Mouse (Mus musculus): ENCODE measurements at regions not wholly inside any gene's neighbourhood (a gene's known extent, or its start where the extent isn't known, plus 50 kb on each side); places are given as distances from the start of the nearest gene placed in this dataset.
A peak's percentile ranks its signal among the peaks of the same experiment; 100 is the strongest.

DNA sequence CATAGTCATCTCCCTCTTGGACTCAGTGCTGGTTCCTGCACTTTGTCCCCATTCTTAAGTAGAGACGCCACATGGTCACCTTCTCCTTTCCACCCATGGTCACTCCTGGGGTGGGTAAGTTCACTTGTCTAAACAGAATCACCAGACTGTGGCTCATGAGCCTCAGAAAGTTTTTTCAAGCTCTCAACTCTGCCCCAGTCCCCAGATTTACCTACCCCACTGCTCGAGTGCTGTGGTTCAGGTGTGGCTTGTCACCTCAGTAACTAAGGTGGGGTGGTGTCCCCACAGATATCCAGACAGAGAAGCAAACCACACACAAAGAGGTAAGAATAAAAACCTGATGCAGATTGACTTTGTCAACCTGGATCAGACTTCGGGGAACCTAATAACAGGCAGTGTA, 87.6 kb downstream of the Rpl10-ps3 start:
- DNase-seq (ENCODE audit: low read depth): no peak

DNA sequence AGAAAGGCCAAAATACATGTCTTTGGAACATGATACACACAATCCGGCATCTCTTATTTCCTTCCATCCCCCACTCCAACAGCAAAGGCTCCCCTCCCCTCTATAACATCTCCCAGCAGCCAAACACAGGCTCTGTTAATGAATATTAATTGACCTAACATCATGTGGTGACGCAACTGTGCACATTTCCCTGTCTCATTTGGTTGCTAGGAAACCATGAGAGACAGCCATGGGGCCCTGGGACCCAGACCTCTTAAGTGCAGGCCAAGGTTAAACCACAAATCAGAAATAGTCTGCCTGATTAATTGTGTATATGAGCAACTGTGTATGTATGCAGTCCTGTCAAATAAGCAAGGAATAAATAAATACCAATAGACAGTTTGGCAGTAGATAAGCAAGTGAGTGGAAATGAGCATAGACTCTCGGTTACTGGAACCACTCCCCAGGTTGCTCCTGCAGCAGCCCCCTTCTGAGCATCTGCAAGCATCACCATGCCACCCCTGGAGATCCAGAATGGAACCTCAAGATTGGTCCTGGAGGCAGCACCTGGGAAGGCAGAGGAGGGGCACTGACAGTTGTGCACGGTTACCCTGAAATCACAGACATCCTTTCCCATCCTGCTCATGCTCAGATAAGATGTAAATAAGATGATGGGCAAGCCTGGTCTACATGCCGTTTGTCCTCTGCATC, 99.6 kb downstream of the Rpl10-ps3 start:
- no peak for DNase-seq (ENCODE audit: low read depth)

DNA sequence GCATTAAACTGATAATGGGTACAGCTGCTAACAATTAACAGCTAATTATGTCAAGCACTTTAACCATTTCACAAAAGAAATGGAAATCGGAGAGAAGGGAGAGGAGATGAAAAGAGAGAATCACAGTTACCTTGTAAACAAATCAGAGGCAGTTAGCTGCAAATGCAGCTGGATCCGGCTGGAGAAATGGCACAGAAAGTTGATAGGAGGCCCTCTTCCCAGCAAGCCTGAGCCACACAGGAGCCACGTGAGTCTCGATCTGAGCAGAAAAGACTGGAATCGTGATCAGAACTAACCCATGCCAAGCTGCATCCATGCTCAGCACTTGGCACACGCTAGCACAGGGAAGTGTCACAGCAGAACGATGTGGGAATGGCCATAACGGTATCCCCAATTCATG, 103.8 kb downstream of the Rpl10-ps3 start:
- DNase-seq (ENCODE audit: low read depth): no peak

DNA sequence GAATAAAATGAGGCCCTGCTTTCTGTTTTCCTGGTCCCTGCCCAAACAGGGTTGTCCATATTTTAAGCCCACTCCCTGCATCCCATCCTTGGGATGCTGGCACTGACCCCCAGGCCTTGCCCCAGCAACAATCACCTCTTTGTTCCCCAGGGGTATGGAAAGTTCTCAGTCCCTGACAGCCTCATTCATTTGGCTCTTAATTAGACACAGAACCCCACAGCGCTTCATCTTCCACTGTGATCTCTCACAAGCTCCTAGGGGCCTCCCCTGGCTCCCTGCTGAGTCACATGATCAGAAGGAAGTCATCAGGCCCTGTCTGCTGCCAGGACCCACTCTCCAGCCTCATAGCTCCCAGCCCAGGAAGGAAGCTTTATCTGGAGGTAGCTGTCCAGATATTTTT, 108.9 kb downstream of the Rpl10-ps3 start:
- DNase-seq (ENCODE audit: low read depth): no peak

DNA sequence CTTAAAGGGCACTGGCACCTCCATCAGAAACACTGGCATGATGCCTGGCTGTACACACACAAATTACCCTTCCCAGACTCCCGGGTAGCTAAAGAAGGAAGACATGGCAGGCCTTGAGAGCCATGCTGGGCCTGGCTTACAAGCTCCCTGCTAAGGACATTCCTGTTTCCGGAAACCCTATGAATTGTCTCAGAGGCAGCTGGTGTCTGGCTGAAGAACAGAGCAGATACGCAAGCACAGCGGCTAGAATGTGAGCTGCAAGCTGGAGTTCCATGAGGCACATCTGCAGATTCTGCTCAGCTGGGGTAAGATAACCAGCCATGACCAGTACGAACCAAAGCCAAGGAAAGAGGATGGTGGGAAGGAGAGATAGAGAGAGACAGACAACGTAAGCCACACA, 110.1 kb downstream of the Rpl10-ps3 start:
- no peak for DNase-seq (ENCODE audit: low read depth)

DNA sequence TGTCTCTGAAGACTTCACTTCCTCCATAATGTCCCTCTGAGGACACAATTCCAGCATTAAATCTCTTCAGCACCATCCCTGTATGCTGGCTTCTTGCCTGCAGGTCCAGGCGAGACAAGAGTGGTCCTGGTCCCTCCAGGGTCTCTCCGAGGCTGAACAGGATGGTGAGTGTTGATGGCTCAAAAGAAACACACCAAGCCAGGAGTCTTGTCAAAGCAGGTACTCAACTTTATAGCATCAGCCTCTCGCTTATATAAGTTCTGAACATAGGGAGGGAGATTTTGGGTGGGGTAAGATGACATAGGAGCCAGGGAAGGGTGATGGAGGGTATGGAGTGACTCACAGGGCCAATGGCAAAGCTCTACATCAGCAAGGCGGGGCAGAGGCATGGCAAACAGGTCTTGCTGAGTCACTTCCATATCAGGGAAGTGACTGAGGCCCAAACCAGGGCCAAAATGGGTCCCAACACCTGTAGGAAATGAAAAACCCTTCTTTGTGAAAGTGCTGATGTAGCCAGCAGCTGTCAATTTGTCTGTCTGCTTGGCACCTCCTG, 111.7 kb downstream of the Rpl10-ps3 start:
- DNase-seq (ENCODE audit: low read depth): peak; percentile 20

DNA sequence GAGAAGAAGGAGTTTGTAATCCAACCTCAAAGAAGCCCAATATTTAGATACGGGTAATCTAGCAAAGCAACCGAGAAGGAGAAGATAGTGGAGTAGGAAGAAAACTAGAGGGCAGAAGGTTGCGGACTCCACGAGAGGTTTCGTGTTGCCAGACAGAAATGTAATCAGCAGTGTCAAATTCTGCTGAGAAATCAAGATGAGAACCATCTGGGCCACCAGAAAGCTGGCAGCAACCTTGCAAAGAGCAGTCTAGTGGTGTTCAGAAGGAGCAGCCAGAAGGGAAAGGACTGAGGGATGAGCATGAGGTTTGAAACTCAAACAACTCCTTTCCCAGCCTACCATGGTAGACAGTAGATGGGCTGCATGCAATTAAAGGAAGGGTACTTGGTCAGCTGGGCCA, 134.3 kb downstream of the Rpl10-ps3 start:
- DNase-seq (ENCODE audit: low read depth): no peak

DNA sequence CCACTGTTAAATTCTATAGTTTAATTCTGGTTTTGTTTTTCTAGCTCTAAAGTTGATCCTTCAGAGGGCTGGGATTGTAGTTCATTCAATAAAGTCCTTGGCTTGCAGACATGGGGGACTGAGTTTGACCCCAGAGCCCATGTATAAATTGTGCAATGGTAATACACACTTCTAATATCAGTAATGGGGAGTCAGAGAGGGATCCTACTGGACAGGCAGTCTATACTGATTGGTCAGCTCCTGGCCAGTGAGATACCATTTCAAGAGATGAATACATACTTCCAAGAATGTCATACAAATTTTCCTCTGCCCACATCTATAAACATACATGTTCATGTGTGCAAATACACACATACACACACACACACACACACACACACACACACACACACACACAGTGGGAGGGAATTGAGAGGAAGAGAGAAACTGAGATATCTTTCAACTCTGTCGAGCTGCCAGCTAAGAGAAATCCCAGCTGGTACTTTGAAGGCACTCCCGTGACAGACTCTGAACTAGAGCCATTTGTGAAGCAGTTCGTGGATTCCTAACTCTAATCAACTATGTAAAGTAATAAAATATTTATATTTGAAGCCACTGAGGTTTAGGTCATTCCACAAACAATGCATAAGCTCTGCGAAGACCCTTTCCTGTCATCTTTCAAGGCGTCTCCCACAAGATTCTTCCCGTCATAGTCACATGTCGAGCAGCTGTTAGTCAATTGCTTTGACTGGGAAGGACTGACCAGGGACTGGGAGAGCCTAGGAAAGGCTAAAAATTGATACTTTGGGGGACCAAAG, 145.1 kb downstream of the Rpl10-ps3 start:
- DNase-seq (ENCODE audit: low read depth): no peak

DNA sequence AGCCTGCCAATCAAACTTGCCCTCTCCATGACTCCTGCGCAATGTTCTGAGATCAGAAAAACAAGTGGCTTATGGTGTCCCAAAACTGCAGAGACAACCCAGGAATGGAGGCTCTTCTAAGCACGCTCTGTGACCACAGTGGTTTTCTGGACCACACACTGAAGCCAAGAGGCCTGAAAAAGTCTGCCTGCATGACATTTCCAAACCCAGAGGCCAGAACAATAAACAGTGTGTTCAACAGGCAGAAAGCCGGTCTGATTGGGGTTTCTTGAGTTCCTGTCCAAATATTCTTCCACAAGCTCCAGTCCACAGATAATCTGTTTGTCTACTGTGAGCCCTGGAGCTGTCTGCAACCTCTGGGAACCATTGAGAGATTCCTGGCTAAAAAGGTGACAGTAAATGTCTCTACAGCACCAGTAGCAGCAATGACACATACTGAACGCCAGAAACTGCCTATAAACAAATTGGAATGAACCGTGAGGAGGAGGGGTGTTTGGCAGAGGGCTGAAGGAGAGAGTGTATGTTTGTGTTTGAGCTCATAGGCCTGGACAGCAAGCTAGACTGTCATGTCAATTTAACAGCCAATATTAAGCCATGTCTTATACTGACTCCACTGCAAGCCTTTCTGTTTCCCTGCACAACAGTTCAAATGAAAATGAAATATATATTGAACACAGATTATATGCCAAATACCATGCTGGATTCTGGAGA, 152.2 kb downstream of the Rpl10-ps3 start:
- DNase-seq (ENCODE audit: low read depth): no peak

DNA sequence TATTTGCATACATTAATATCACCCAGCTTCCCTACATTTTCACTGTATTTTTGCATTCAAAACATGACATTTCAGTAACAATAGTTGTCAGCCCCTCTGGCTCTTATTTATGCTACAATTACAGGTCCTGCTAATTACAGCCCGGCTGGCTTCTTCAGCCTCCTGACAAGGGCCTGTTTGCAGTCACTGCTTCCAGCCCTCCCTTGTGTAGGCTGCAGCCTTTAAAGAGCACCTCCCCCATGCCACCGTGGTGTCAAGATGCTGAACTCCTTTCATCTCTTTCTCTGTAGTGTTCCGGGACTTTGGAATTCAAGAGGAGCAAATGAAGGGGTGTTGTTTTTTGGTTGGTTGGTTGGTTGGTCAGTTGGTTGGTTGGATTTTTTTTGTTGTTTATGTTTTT, 153.6 kb downstream of the Rpl10-ps3 start:
- no peak for DNase-seq (ENCODE audit: low read depth)

DNA sequence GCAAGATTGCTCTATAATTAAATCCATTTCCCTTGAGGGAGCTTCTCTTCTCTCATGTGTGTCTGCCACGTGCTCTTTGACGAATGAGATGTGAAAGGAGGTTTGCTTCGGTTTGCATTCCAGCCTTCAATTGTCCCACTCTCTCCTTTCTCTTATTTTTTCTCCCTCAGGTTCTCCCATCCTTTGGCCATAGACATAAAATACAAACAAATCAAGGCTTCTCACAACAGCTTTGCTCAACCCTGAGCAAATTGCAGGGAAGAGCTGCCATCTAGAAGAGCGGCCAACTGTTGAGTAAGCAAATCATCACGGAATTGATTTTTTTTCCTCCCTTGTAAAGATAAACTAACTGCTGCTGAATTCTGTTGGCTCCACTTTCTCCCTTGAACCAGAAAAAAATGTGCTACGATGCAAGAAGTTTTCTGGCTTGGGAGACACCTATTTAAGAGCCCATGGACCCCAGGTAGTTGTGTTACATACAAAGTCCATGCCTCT, 156.1 kb downstream of the Rpl10-ps3 start:
- DNase-seq (ENCODE audit: low read depth): no peak

DNA sequence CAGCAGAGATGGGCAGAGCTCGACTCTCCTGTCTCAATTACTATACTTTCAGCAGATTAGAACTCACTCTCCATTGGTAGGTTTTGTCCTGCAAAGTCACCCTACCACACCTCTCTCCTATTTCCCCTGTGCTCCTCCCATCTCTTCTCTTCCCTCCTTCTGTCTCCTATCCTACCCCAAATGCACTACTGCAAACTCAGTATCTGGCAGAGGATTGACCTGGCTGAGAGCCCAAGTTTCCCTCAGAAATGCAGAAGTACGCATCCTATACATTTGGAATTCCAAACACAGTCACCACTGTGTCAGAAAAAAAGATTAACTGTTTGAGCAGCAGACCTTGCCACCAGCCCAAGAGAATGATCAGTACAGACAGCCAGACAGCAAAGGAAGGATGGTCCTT, 163.4 kb downstream of the Rpl10-ps3 start:
- DNase-seq (ENCODE audit: low read depth): no peak

DNA sequence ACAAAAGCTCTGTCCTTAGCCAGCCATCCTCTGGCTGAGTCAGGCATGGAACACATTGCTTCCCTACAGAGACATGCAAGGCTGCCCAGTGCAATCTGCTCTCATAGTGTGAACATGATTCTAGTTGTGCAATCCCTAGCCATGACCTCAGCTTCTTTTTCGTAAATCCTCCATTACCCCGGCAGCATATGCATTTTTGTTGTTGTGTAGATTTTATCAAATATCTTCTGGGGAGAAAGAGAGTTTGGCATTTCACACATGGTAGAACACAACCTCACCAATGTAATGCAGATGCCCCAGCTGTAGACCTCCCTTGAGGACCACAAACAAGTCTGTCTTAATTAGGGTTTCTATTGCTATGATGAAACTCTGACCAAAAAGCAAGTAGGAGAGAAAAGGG, 168.6 kb downstream of the Rpl10-ps3 start:
- no peak for DNase-seq (ENCODE audit: low read depth)

DNA sequence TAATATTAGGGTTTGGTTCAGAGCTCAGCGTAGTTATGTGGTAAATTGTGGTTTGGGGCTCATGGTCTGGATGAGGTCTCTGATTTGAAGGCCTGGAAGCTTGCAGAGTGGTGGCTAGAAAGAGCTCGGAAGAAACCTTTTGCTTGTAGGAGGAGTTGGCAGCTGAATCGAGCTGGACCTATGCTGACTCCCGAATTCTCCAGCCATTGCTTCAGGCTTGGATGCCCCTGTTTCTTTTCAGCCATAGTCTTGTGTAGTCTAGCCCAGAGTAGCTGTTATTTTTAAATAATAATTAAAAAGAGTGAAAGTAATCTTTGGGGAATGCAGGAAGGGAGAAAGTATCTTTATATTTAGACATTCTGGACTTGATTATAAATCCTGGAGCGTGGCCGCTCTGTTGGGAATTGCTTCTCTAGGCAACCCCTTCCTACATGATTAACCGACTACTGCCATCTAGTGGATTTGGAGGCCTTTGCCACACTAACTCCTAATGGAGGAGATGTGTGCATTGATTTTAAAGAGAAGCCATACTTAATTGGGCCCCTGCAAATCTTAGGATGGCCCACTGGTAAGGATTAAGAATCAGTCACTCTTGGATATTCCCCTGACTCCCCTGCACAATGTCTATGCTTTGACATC, 172.8 kb downstream of the Rpl10-ps3 start:
- DNase-seq (ENCODE audit: low read depth): peak; percentile 43

DNA sequence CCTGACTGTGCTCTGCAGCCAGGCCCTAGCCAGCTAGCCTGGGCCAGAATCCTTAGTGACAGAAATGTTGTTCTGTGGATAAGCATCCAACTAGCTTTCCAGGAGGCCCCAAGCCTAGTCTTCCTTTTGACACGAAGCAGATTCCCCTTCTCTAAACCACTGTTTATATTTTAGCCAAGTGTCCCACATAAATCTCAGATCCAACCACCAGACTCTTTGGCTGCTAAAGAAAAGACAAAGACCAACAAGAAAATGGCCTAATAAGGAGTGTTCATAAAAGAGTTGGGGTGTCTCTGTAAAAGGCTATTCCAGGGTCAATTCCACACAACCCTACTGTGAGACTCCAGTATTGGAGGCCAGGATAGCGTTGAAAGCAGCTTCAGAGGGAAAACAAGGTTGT, 173.6 kb downstream of the Rpl10-ps3 start:
- DNase-seq (ENCODE audit: low read depth): no peak

DNA sequence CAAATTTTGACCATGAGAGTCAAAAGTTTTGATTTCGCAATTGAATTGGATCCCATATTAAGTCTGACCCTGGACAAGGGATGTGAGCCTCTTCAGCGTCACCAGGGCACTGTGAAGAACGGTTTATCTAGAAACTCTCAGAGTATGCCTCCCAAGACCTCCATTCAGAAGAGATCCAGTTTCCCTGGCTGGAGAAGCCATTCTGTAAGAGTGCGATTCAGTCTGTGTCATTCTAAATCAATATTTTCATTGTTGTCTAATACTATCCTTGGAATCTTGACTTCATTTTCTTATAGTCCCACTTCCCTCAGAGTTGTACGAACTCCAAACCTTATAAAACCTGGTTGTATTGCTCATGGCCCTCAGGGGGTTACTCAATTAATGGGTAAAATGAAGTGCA, 174.1 kb downstream of the Rpl10-ps3 start:
- DNase-seq (ENCODE audit: low read depth): no peak

DNA sequence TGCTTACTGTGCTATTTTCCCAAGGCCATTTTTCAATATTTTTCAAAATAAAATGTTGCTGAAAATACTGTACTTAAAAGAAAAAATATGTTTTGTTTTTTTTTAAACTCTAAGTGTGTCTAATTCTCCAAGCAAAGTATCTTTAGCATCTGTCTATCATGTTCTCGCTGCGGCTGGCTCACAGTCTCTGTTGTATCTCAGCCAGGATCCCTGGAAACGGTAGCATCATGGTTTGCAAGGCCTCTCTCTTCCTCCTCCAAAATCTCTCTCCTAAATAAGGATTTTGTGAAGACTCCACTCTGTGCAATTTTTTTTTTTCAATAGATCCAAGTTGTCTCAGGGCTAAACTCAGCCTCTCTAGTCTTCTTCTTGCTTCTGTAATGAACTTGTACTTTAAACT, 190.2 kb downstream of the Rpl10-ps3 start:
- DNase-seq (ENCODE audit: low read depth): no peak

DNA sequence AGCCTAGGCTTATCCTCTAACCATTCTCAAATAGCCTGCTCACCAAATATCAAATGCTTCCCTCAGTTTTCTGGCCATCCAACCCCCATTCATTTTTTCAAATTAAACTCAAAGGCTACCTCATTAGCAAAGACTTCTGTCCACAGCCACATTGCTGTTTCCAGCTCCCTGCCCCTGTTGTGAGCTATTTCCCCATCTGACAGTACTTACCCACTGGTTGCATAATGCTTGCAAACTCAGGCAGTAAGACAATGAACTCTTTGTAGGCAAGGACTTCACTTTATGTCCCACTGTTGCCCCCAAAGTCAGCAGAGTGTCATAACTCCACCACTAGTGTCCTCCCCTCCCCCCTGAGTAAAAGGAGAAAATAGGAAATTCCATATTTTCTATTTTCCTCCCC, 194.7 kb downstream of the Rpl10-ps3 start:
- DNase-seq (ENCODE audit: low read depth): no peak

DNA sequence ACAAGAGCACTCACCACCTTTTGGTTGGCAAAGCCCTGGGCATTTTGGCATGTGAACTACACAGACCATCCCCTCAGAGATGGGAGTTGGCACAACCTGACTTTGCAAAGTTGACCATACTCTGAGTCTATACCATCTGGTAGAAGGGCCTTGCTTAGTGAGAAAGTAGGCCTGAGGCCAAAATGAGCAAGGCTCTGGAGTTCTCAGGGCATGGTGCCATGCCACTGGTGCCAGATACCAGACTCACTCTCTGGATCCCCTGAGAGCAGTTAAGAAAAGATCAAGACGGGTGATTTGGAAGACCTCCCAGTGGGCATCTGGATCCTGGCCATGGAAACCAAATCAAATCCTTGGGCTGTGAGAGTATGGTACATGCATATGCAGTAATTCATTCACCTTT, 202.0 kb downstream of the Rpl10-ps3 start:
- no peak for DNase-seq (ENCODE audit: low read depth)

DNA sequence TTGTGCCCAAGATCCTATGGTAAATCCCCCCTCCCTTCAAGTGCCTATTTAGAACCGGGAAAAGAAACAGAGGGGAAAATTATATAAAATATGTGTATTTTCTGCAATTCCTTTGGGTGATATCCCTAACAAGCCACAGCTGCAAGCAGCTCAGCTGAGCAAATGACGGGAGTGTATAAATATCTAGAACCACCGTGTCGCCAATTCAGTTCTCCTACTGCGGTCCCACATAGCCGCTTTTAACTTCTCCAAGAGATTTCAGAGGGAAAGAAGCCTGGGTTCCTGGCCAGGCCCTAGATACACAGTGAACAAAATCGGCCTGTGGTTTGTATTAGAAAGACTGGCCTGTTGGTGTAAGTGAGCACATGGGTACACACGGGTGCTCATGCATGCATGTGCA, 202.7 kb downstream of the Rpl10-ps3 start:
- no peak for DNase-seq (ENCODE audit: low read depth)

DNA sequence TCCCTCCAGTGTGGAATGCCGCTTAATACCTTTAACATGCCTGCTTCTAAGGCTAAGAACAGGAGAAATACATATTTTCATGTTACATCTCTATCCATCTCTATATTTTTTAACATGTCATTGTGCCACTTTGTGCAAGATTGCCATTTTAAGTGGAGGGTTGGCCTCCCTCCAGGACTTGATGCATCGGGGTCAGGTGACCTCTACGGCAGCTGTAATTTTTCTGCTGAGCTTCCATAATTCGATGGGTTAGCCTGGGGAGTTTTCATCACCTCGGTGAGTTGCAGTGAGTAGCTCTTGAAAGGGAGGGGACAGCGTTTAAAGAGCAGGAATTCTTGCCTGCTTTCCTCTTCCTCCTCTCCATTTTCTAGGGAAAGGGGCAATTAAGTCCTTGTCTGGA, 203.6 kb downstream of the Rpl10-ps3 start:
- no peak for DNase-seq (ENCODE audit: low read depth)

DNA sequence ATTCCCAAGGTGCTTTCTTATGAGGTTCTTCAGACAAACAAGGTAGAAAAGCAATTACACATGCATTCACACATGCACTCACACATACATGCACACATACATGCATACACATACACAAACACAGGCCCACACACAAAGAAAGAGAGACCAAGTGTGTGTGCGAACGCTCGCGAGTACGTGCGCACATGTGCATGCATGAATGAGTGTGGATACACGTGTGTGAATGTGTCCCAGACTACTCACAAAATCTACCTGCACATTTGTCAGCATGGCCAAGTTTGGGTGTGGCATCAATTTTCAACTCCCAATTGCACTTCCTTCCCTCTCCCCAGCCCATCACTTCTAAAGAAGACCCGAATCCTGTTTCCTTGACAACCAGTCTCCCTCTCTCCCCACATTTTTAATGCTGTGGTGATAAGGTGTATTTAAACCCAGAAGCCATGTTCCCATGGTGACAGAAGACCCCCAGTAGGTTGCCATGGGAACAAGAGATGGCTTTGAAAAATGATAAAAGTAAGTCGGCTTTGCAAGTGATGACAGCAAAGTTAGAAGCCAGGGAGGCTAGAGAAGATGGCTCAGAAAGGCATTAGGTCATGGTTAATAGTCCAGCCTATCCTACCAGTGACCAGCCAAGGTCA, 206.3 kb downstream of the Rpl10-ps3 start:
- no peak for DNase-seq (ENCODE audit: low read depth)
